Mouse (Mus musculus) heart, adult 2 months (tissue): ENCODE data around the gene Abcd3.

ENCODE experiments used
- CTCF ChIP-seq: fragments of 200-600 bp; IDR thresholded peaks from 2 replicates; pipeline ENCODE4 v1.8.1; 2022; ENCODE audit warnings: antibody characterized with exemption, mild to moderate bottlenecking, moderate library complexity
- EP300 ChIP-seq: fragments of 200-500 bp; IDR thresholded peaks from 2 replicates; pipeline ENCODE4 v1.6.1; 2011; ENCODE audit warnings: low read depth, low read length, control low read depth; ENCODE audit not compliant: insufficient read depth
- POLR2A ChIP-seq: fragments of 200-500 bp; IDR thresholded peaks from 2 replicates; pipeline ENCODE4 v1.6.1; 2011; ENCODE audit warnings: mild to moderate bottlenecking, low read depth, low read length, control low read depth; ENCODE audit not compliant: insufficient read depth

DNA sequence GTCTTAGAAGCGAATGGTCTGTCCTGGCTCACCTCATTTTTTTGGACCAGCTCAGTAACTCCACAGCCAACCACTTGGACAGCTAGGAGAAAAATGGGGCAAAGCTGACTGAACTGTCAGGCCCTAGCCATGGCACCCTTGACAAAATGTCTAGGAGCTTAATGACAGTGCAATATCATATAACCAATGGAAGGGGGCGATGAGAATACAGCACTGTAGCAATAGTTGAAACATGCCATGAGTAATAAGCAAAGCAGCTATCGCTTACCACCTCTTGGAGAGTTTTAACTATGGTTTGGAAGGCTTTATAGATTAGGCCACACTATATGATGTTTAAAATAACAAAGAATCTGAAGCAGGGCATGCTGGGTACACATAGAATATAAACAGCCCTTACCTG is 46.3 kb downstream of the Abcd3 start:
- TF ChIP-seq CTCF (peak; percentile 55), POLR2A (no peak), EP300 (no peak)
